Mouse (Mus musculus): Measurements from ENCODE around the gene Myo7a.

- TF ChIP-seq CTCF (IDR thresholded peaks at IDR 0.05; ENCODE audit: low read depth, low read length) (no peak), POLR2A (IDR thresholded peaks at IDR 0.05; ENCODE audit: insufficient read depth, low read length) (no peak), EP300 (IDR thresholded peaks at IDR 0.05; ENCODE audit: insufficient read depth, low read depth, low read length) (peak; percentile 37; the same call in 1 of the 2 replicates)
These were observed 38.5 kb upstream of the Myo7a start for GRCm38 (mm10) chr7:98157636-98158332.
